Mouse (Mus musculus) myocyte (in vitro differentiated cells): ENCODE measurements around the gene Trim16.

Experiments used
- CEBPB ChIP-seq: IDR thresholded peaks from 2 replicates; pipeline ENCODE4 v1.6.1; 2011; ENCODE audit warnings: mild to moderate bottlenecking, moderate library complexity; ENCODE audit not compliant: poor library complexity, insufficient read depth, severe bottlenecking
- E2F4 ChIP-seq: IDR thresholded peaks from one replicate; pipeline ENCODE4 v1.6.1; 2011; ENCODE audit warnings: mild to moderate bottlenecking, control low read depth, moderate library complexity; ENCODE audit not compliant: insufficient read depth
- MAX ChIP-seq: IDR thresholded peaks from one replicate; pipeline ENCODE4 v1.6.1; 2011; ENCODE audit warnings: low read depth, mild to moderate bottlenecking, control low read depth
- MYOG ChIP-seq, 3 experiments: IDR thresholded peaks; one replicate each; pipeline ENCODE4 v1.6.1; 2011; ENCODE audit warnings: control low read depth in 2 of 3, low read depth in 2 of 3, mild to moderate bottlenecking in 2 of 3; ENCODE audit not compliant: insufficient read length in 2 of 3, control insufficient read depth in 1 of 3, insufficient read depth in 1 of 3
- POLR2A ChIP-seq: IDR thresholded peaks from one replicate; pipeline ENCODE4 v1.6.1; 2011; ENCODE audit warnings: low read depth, mild to moderate bottlenecking, control low read depth, moderate library complexity; ENCODE audit not compliant: insufficient read length
- POLR2AphosphoS2 ChIP-seq: IDR thresholded peaks from one replicate; pipeline ENCODE4 v1.6.1; 2011; ENCODE audit warnings: low read depth, control low read depth; ENCODE audit not compliant: insufficient read length
- REST ChIP-seq: IDR thresholded peaks from one replicate; pipeline ENCODE4 v1.6.1; 2011; ENCODE audit warnings: mild to moderate bottlenecking, control low read depth, moderate library complexity; ENCODE audit not compliant: insufficient read depth, insufficient read length
- TCF3 ChIP-seq: IDR thresholded peaks from one replicate; pipeline ENCODE4 v1.6.1; 2011; ENCODE audit warnings: low read depth, control low read depth; ENCODE audit not compliant: insufficient read length

- no peak for TF ChIP-seq REST
- TF ChIP-seq E2F4, result no peak
- no peak for TF ChIP-seq CEBPB
- TF ChIP-seq POLR2A, result no peak
- TF ChIP-seq MAX, result no peak
- no peak for TF ChIP-seq POLR2AphosphoS2
- no peak for TF ChIP-seq MYOG (IDR thresholded peaks at IDR 0.05; ENCODE audit: control insufficient read depth in 1 of 3, insufficient read depth in 1 of 3, insufficient read length in 2 of 3, low read depth in 2 of 3)
- TF ChIP-seq TCF3, result no peak
Observed at GRCm38 (mm10) chr11:62824211-62824610, 4.2 kb downstream of the Trim16 start.
